Mouse (Mus musculus) c-Kit-positive CD71-positive TER-119-positive erythroid progenitor cells, embryonic 14.5 days (primary cell): Measurements from ENCODE around the gene Ptpn4.

Experiments
- DNase-seq: peaks from one replicate; pipeline ENCODE4 v3.0.0-alpha.2; 2013; ENCODE audit warnings: low spot score

The Ptpn4 gene

GRCm38 (mm10) chr1:119641090-119641812, 196.2 kb downstream of the Ptpn4 start:
- no peak for DNase-seq

GRCm38 (mm10) chr1:119640006-119640405, 197.4 kb downstream of the Ptpn4 start:
- DNase-seq = no peak

- DNase-seq = no peak
Observed at GRCm38 (mm10) chr1:119637188-119638023, 200.0 kb downstream of the Ptpn4 start.

- no peak for DNase-seq
Observed at GRCm38 (mm10) chr1:119634746-119635145, 202.7 kb downstream of the Ptpn4 start.

GRCm38 (mm10) chr1:119630428-119630827, 207.0 kb downstream of the Ptpn4 start:
- no peak for DNase-seq

- no peak for DNase-seq
Observed at GRCm38 (mm10) chr1:119626837-119627236, 210.6 kb downstream of the Ptpn4 start.

- no peak for DNase-seq
Observed at GRCm38 (mm10) chr1:119624444-119624843, 213.0 kb downstream of the Ptpn4 start.

GRCm38 (mm10) chr1:119605396-119605795, 232.0 kb downstream of the Ptpn4 start:
- no peak for DNase-seq
